Mouse (Mus musculus): ENCODE results near the gene Vmn2r3. TPM values are rescaled to one million over a fixed set of nuclear protein-coding genes. Genes with fewer than 3 reads are reported as not detected.
"Not testable (repeated sequence)": the region's sequence is repeated elsewhere in the genome, so short reads cannot be mapped to it uniquely, and the experiment has no call there.

The Vmn2r3 gene
- total RNA-seq (2014; fragmentation: Nextera tagmentation) (not detected in 2 replicates), total RNA-seq (2017) (not detected in 2 replicates)

DNA sequence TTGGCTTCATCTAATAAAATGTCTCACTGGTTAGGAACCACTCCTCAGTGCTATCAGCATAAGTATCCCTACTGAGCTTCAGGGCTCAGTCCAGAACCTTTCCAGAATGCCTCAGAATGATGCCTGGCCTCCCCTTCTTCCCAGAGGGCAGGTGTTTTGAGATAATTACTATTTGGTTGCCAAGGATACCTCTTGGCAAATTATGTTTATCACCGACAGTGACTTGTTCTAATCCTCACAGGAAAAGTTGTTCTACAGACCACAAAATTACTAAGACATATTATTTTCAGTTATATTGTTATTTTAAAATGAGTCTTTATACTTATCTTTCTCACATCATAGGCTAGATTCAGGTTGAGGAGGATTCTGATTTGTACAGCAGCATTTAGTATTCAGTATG lies at the start of gene Vmn2r3:
TSS of gene Vmn2r3 (minus strand) at position 101 of the 400 bp plus-strand sequence.
- ATAC-seq (replicated peaks; ENCODE audit: low FRiP score, low TSS enrichment, poor library complexity, severe bottlenecking), result no peak

DNA sequence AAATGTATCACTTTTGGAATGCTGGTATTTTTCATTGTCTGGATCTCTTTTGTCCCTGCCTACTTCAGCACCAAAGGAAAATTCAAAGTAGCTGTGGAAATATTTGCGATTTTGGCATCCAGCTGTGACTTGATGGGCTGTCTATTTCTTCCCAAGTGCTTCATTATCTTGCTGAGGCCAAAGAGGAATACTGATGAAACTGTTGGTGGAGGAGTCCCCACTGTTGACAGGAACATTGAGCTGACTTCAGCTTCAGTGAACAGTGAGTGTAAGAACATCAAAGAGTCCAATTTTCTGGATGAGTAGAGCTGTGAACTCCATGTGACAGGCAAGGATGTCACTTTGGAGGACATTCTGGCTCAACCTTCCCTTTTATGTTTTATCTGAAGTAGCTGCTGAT lies 43.0 kb upstream of the Vmn2r3 start:
- no peak for ATAC-seq (replicated peaks; ENCODE audit: low FRiP score, low TSS enrichment, poor library complexity, severe bottlenecking)

DNA sequence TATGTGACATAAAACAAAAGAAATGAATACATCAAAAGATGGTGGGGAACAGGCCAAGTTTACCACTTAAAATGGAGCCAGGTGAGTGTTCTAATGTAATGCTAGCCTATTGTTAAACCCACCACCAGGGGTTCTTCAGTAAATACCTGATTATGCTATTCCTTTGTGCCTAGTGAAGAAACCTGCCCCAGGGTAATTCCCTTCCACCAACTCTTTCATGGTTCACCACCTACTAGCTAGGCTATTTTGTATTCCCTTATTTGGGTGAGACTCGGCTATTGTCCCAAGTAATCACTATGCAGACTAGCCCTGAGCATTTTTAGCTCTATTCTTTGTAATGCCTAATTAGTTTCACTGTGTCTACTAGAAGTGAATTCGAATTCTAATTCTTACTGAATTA lies 32.3 kb upstream of the Vmn2r3 start:
- ATAC-seq (replicated peaks; ENCODE audit: low FRiP score, low TSS enrichment, poor library complexity, severe bottlenecking), result no peak

DNA sequence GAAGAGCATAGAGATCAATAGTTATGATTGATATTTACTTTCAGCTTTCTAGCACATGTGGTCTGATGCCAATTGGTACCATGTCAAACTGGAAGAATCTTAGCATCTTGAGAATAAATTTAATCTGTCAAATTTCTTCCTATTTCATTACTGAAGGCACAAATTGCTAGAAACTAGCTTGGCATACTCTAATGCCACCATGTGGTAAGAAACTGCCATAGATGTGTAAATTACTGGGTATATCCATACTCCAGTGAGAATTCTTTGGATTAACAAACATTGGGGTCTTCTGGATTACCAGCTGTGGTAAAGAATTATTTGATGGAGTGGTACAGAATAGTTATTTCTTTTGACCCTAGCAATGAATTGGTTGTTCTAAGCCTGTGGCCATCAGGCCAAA lies 17.3 kb upstream of the Vmn2r3 start:
- ATAC-seq (replicated peaks; ENCODE audit: low FRiP score, low TSS enrichment, poor library complexity, severe bottlenecking), result no peak

DNA sequence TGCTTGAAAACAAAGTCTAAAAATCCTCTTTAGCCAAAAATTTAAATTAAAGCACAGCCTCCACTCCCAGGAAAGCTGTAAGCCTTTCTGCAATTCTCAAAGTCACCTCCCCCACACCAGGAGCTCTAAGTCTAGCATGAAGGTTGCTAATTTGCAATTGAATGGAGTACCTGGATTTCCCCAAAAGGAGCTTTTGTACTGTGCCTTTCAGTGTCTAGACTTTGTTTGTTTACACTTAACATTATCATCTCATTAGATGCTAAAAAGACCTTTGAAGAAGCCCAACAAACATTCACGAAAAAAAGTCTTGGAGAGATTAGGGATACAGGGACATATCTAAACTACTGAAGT lies 23.8 kb downstream of the Vmn2r3 start:
- ATAC-seq (replicated peaks; ENCODE audit: low FRiP score, low TSS enrichment, poor library complexity, severe bottlenecking), result no peak

DNA sequence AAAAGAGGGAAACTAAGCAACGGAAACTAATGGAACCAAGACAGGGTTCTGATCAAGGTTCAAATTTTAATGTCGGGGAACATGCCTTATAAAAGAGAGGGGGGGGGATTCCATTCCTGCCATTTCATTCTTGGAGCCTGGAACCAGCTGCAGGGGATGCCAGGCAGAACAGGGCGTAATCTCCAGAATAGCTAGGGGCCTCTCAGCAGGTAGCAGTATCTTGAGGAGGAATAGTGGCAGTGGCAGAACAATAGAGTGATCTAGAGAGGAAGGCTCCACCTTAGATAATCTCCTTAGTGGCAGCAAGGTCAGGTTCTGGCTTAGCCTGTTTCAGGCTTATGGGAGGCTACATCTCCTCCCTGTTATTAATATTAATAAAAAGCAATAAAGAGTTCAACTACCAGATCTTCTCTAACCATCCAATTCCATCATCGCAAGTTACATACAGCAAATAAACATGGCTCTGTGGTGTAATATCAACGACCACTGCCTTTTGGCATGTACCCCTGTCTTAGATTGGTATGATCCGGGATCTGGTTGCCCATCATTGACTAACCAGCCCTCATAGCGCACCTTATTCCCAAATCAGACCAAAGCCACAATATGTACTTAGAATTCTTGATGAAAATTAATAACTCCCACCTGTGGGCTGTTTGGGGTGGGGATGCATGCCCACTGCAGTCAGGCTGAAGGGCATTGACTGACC lies 24.3 kb downstream of the Vmn2r3 start:
- ATAC-seq (replicated peaks; ENCODE audit: low FRiP score, low TSS enrichment, poor library complexity, severe bottlenecking), result not testable (repeated sequence)

DNA sequence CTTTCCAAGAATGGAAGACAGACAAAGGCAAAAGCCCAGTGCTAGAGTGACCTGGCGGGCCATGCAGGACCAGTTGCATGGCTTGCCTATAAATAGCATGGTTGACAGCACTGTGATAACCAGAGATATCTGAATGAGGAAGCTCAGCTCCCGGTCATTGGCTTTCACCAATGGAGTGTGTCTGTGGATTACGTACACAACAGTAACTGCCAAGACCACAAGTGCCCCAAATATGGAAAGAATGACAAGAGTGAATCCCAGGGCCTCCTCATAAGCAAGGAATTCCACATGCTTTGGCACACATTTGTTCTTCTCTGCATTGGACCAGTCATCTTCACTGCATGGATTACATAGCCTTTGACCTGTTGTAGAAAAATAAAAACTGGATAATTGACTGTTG lies 29.9 kb downstream of the Vmn2r3 start:
- ATAC-seq (replicated peaks; ENCODE audit: low FRiP score, low TSS enrichment, poor library complexity, severe bottlenecking), result no peak

DNA sequence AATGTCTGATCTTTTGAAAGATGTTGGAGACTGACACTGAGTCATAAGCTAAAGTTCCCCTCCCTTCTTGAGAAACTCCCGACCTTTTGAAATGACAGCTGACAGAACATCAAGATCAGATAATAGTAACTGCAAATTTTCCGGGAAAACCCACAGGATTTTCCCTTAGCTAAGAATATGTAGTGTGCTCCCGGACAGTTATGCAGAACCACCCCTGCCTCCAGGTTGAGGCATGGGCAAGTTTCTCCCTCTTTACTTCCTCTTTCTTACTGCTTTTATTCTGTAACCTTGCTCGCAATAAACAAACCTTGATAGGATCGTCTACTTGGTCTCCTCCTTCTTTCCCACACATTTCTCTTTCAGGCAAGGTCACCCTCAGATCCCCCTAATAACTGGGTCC lies 37.9 kb downstream of the Vmn2r3 start:
- ATAC-seq (replicated peaks; ENCODE audit: low FRiP score, low TSS enrichment, poor library complexity, severe bottlenecking), result no peak

DNA sequence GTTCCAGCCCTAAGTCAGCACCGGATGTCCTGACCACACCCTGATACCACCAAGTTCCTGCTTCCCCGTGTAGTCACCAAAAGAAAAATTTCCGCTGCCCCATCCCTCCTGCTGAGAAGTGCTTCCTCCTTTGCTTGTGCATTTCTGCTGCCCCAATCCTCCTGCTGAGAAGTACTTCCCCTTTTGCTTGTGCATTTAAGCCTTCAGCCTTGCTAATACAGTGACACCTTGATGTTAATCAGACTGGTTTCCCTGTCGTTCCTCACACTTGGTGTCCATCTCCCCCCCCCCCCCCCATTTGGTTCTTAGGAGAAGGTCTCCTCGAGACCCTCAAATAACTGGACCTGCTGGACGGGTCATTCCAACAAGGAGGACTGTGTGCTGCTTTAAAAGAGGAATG lies 39.0 kb downstream of the Vmn2r3 start:
- not testable (repeated sequence) for ATAC-seq (replicated peaks; ENCODE audit: low FRiP score, low TSS enrichment, poor library complexity, severe bottlenecking)

DNA sequence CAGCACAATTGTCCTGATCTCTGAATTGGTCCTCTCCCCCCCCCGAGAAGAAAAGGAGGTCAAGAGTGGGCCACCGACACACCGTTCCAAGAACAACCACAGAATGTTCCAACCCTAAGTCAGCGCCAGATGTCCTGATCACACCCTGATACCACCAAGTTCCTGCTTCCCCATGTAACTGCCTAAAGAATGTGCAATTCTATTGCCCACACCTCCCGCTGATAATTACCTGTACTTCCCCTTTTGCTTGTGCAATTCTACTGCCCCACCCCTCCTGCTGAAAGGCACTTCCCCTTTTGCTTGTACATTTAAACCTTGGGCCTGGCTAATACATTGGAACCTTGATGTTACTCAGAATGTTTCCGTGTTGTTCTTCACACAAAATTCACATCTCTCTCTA lies 54.0 kb downstream of the Vmn2r3 start:
- ATAC-seq (replicated peaks; ENCODE audit: low FRiP score, low TSS enrichment, poor library complexity, severe bottlenecking), result not testable (repeated sequence)

DNA sequence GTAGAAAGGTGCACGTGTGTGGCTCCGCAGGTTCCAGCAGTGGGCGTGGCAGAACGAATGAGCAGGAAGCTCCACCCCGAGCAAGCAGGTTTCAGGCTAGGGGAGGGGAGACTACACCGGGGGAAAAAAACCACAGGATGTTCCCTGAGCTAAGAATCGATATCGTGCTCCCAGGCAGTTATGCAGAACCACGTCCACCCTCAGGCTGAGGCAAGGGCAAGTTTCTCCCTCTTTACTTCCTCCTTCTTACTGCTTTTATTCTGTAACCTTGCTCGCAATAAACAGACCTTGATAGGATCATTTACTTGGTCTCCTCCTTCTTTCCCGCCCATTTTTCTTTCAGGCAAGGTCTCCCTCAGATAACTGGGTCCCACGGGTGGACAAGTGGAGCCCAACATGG lies 55.9 kb downstream of the Vmn2r3 start:
- not testable (repeated sequence) for ATAC-seq (replicated peaks; ENCODE audit: low FRiP score, low TSS enrichment, poor library complexity, severe bottlenecking)

DNA sequence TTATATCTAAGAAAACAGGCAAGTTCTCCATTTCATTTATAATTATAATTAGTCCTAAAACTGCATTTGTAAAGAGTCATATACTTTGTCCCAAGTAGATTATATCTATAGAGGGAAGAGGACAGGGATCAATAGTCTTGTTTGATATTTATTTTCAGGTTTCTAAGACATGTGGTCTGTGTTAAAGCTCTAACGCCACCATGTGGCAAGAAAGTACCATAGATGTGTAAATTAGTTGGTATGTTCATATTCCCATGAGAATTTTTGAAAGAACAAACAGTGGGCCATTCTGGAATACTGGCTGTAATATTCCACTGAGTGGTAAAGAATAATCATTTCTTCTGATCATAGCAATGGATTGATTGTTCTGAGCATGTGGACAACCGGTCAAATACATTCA lies 62.3 kb downstream of the Vmn2r3 start:
- ATAC-seq (replicated peaks; ENCODE audit: low FRiP score, low TSS enrichment, poor library complexity, severe bottlenecking), result no peak

Other genes with a start within 250 kb of the Vmn2r3 start
- not detected in 2 replicates for gene Vmn2r1, start 208.2 kb downstream of the Vmn2r3 start, total RNA-seq (2014; fragmentation: Nextera tagmentation)
- gene Vmn2r1, start 208.2 kb downstream of the Vmn2r3 start, total RNA-seq (2017), result 0.04 TPM in 1 of 2 replicates, not detected in the other
- not detected in 2 replicates for gene Vmn2r2, start 147.8 kb downstream of the Vmn2r3 start, total RNA-seq (2014; fragmentation: Nextera tagmentation)
- gene Vmn2r2, start 147.8 kb downstream of the Vmn2r3 start, total RNA-seq (2017), result not detected in 2 replicates
- gene Vmn2r4, start 125.7 kb upstream of the Vmn2r3 start, total RNA-seq (2014; fragmentation: Nextera tagmentation), result not detected in 2 replicates
- gene Vmn2r4, start 125.7 kb upstream of the Vmn2r3 start, total RNA-seq (2017), result not detected in 2 replicates
- not detected in 2 replicates for gene Vmn2r5, start 220.1 kb upstream of the Vmn2r3 start, total RNA-seq (2014; fragmentation: Nextera tagmentation)
- gene Vmn2r5, start 220.1 kb upstream of the Vmn2r3 start, total RNA-seq (2017), result not detected in 2 replicates

All from megakaryocyte-erythroid progenitor cell, adult 5-6 weeks (primary cell).